Mouse (Mus musculus) liver, adult 2 months (tissue): Measurements from ENCODE around the gene Scg5. TPM values are rescaled to one million over a fixed set of nuclear protein-coding genes. Genes with fewer than 3 reads are reported as not detected.

Experiments used
- DNase-seq: peaks from one replicate; pipeline ENCODE4 v3.0.0-alpha.2; 2011; ENCODE audit warnings: low read depth, low spot score; ENCODE audit errors: extremely low read depth
- H3K27ac ChIP-seq: fragments of 200-500 bp; replicated peaks from 2 replicates; pipeline ENCODE4 v1.5.1; 2012; ENCODE audit warnings: low read depth, mild to moderate bottlenecking, control low read depth, inconsistent platforms, low read length; ENCODE audit not compliant: insufficient read depth
- H3K27me3 ChIP-seq: fragments of 200-500 bp; 2 replicates; pipeline ENCODE4 v1.6.1; 2012; ENCODE audit warnings: mild to moderate bottlenecking, moderate library complexity, low read length, inconsistent platforms; ENCODE audit not compliant: control insufficient read depth, insufficient read depth
- H3K36me3 ChIP-seq: fragments of 200-500 bp; 2 replicates; pipeline ENCODE4 v1.6.1; 2012; ENCODE audit warnings: low read length, inconsistent platforms; ENCODE audit not compliant: control insufficient read depth, insufficient read depth
- H3K4me1 ChIP-seq: fragments of 200-500 bp; 2 replicates; pipeline ENCODE4 v1.6.1; 2011; ENCODE audit warnings: low read length; ENCODE audit not compliant: control insufficient read depth, insufficient read depth
- H3K4me3 ChIP-seq: fragments of 200-500 bp; 2 replicates; pipeline ENCODE4 v1.5.1; 2011; ENCODE audit warnings: low read depth, mild to moderate bottlenecking, control low read depth, low read length, moderate library complexity; ENCODE audit not compliant: insufficient read depth
- H3K79me2 ChIP-seq: fragments of 200-500 bp; 2 replicates; pipeline ENCODE4 v1.6.1; 2012; ENCODE audit warnings: inconsistent platforms, mild to moderate bottlenecking, low read length, moderate library complexity; ENCODE audit not compliant: control insufficient read depth, insufficient read depth
- H3K9ac ChIP-seq: fragments of 200-500 bp; 2 replicates; pipeline ENCODE4 v1.6.1; 2012; ENCODE audit warnings: low read depth, mild to moderate bottlenecking, control low read depth, inconsistent platforms, low read length
- CTCF ChIP-seq: fragments of 200-500 bp; IDR thresholded peaks from 2 replicates; pipeline ENCODE4 v1.5.1; 2011; ENCODE audit warnings: low read depth, low read length, control low read depth
- POLR2A ChIP-seq: fragments of 200-500 bp; IDR thresholded peaks from 2 replicates; pipeline ENCODE4 v1.6.1; 2011; ENCODE audit warnings: low read length, control low read depth; ENCODE audit not compliant: insufficient read depth; ENCODE audit errors: extremely low read depth
- WGBS: fragments of 180-500 bp; shearing (Covaris S2); methylation state at CpG from one replicate; pipeline ENCODE4 v1.1.7; 2018; 5-methylcytosine and 5-hydroxymethylcytosine counted together
- polyA plus RNA-seq: library from polyadenylated mRNA; depleted of rRNA; stranded (reverse); fragments of >200 nt; gene quantifications from 2 replicates; pipeline ENCODE4 v1.2.3, GENCODE M21; 2012; rRNA removed
- total RNA-seq: library from RNA; depleted of rRNA; stranded (reverse); fragments of >200 nt; gene quantifications from 2 replicates; pipeline ENCODE4 v1.2.3, GENCODE M21; 2014; rRNA removed

Scg5 gene
- total and polyA plus RNA-seq, 2 experiments: 0.07 TPM; not detected in 1

- DNase-seq: no peak
- H3K27me3 ChIP-seq: peaks cover 15% of the 10 kb centered on the region; the same call in 1 of the 2 replicates
Measured at GRCm38 (mm10) chr2:113757525-113758310, 71.2 kb downstream of the Scg5 start.

GRCm38 (mm10) chr2:113756924-113757524 lies 71.9 kb downstream of the Scg5 start:
- peaks cover 15% of the 10 kb centered on the region; the same call in 1 of the 2 replicates for H3K27me3 ChIP-seq

More at GRCm38 (mm10) chr2:113757525-113758310, 71.2 kb downstream of the Scg5 start:
- WGBS: 3% methylated on average over 47 of the region's 47 CpGs
- Histone ChIP-seq H3K27ac (no peak overlapping the region), H3K9ac (no peak overlapping the region), H3K36me3 (no peaks in the 10 kb centered on the region), H3K4me3 (no peak overlapping the region), H3K79me2 (no peaks in the 10 kb centered on the region), H3K4me1 (no peaks in the 10 kb centered on the region)
- no peak for TF ChIP-seq CTCF
- TF ChIP-seq POLR2A: no peak

DNA sequence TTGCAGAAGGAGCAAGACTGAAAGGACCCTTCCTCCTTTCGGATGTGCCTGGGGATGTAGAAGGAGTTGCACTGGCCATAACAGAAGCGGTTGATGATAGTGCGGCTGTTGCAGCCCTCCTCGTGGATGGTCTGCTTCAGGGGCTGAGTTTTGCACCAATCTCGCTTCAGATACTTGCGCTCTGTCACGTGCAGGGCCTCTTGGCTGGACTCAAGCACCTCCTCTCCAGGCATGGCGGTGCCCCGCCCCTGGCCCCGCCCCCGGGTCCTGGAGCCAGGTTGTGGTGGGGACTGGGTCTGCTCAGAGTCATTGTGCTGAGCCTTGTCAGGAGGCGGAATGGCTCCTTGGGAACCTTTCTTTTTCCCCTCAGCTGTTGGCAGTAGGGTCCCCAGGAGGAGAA lies 79.2 kb downstream of the Scg5 start:
- no peaks in the 10 kb centered on the region for H3K27me3 ChIP-seq
- no peaks in the 10 kb centered on the region for H3K79me2 ChIP-seq
- TF ChIP-seq POLR2A (no peak), CTCF (no peak)
- no peaks in the 10 kb centered on the region for H3K36me3 ChIP-seq
- no peak overlapping the region for H3K9ac ChIP-seq
- 73% methylated on average over 12 of the region's 12 CpGs for WGBS
- H3K4me1 ChIP-seq: no peaks in the 10 kb centered on the region
- H3K4me3 ChIP-seq: no peak overlapping the region
- no peak overlapping the region for H3K27ac ChIP-seq
- no peak for DNase-seq

More at GRCm38 (mm10) chr2:113756924-113757524, 71.9 kb downstream of the Scg5 start:
- Histone ChIP-seq H3K79me2 (no peaks in the 10 kb centered on the region), H3K9ac (no peak overlapping the region), H3K27ac (no peak overlapping the region), H3K36me3 (no peaks in the 10 kb centered on the region), H3K4me3 (no peak overlapping the region), H3K4me1 (no peaks in the 10 kb centered on the region)
- TF ChIP-seq CTCF (no peak), POLR2A (no peak)
- no peak for DNase-seq
- 3% methylated on average over 12 of the region's 12 CpGs for WGBS

GRCm38 (mm10) chr2:113749309-113749708 lies 79.6 kb downstream of the Scg5 start:
- no peak overlapping the region for H3K27ac ChIP-seq
- no peaks in the 10 kb centered on the region for H3K36me3 ChIP-seq
- H3K4me3 ChIP-seq: no peak overlapping the region
- H3K4me1 ChIP-seq: no peaks in the 10 kb centered on the region
- no peak for TF ChIP-seq CTCF
- no peak for TF ChIP-seq POLR2A
- no peak for DNase-seq
- WGBS: 91% methylated on average over 9 of the region's 9 CpGs
- no peaks in the 10 kb centered on the region for H3K79me2 ChIP-seq
- no peaks in the 10 kb centered on the region for H3K27me3 ChIP-seq
- no peak overlapping the region for H3K9ac ChIP-seq

DNA sequence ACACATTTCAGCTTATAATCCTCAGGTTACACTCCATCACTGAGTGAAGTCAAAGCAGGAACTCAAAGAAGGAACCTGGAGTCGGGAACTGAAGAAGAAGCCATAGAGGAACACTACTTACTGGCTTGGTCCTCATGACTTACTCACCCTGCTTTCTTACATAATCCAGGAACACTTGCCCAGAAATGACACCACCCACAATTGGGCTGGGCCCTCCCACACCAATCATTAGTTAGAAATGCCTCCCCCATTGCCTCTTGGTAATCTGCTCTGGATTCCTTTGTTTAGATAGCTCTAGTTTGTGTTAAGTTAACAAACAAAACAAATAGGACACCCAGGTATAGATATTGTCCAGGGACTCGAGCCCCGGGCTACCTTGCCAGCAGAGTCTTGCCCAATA lies 100.3 kb downstream of the Scg5 start:
- no peaks in the 10 kb centered on the region for H3K36me3 ChIP-seq

More for the DNA sequence above, 100.3 kb downstream of the Scg5 start:
- WGBS: 69% methylated on average over 3 of the region's 3 CpGs
- Histone ChIP-seq H3K79me2 (no peaks in the 10 kb centered on the region), H3K27ac (no peak overlapping the region), H3K4me1 (no peaks in the 10 kb centered on the region), H3K4me3 (no peak overlapping the region), H3K9ac (no peak overlapping the region), H3K27me3 (no peaks in the 10 kb centered on the region)
- TF ChIP-seq CTCF (no peak), POLR2A (no peak)
- no peak for DNase-seq

Other genes with a start within 250 kb of the Scg5 start
- gene Grem1, start 70.5 kb downstream of the Scg5 start, total RNA-seq: not detected in 2 replicates
- gene Grem1, start 70.5 kb downstream of the Scg5 start, polyA plus RNA-seq: not detected in 2 replicates
- gene Arhgap11a, start 19.5 kb upstream of the Scg5 start, total RNA-seq: 0.55 and 1.0 TPM in 2 replicates
- 0.19 and 0.21 TPM in 2 replicates for gene Arhgap11a, start 19.5 kb upstream of the Scg5 start, polyA plus RNA-seq
- not detected in 2 replicates for gene Gjd2, start 184.5 kb upstream of the Scg5 start, total RNA-seq
- gene Gjd2, start 184.5 kb upstream of the Scg5 start, polyA plus RNA-seq: not detected in 2 replicates
- gene Actc1, start 224.4 kb upstream of the Scg5 start, total RNA-seq: 0.09 TPM in 1 of 2 replicates, not detected in the other
- gene Actc1, start 224.4 kb upstream of the Scg5 start, polyA plus RNA-seq: 0.09 and 0.25 TPM in 2 replicates